Mouse (Mus musculus) thymus, postnatal 36 days (tissue): ENCODE results near the gene Pdzph1.

Experiments used
- DNase-seq, 2 experiments: peaks; one replicate each; pipeline ENCODE4 v3.0.0; 2022; ENCODE audit warnings: mixed read lengths in 2 of 2

Pdzph1 gene

DNA sequence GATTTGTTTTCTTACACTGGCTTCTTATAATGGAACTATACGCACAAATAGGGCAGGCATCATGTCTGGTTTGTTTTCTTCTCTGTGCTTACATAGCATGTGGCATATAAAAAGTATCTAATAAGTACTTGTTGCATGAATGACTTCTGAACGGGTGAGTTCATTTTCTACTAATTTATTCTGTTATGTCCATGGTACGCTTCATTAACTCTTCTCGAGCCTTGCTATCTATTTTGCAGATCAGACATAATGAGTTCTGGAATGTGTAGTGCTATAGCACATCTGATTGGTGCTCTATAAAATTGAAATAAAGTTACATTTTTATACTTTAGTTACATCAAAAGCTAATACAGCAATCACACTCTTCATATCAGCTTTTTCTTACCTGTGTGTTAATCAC lies 71.2 kb downstream of the Pdzph1 start:
- DNase-seq: no peak

DNA sequence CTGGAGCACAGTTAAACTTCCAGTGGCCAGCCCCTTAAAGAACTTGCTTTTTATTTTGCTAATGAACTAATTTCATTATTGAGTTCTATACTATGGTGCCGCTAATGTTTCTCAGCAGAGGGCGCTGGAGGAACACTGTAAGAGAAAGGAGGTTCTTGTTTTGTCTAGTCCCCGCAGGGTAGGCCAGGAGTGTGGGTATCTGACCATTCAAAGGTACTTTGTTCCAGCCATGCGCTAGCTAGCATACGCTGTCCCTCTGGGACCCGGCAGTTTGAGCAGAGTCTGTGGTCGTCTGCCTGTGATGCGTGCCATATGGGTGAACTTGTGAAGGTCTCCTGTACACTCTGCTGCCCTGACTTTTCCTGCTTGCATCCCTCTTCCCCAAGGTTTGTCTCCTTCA lies 72.1 kb downstream of the Pdzph1 start:
- no peak for DNase-seq

DNA sequence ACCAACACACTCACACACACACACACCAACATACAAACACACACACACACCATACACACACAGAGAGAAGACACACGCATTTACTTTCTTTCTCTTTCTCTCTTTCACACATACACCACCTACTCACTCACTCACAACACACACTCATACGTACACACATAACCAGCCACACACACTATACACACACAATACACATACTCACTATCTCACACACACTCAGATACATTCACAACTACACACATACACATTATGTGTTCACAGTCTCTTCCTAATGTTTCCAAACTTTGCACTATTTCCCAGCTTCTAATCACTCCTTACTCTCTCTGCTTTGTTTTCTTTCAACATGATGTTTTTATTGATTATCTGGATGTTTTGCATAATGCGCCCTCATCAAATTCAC lies 72.6 kb downstream of the Pdzph1 start:
- DNase-seq: no peak

DNA sequence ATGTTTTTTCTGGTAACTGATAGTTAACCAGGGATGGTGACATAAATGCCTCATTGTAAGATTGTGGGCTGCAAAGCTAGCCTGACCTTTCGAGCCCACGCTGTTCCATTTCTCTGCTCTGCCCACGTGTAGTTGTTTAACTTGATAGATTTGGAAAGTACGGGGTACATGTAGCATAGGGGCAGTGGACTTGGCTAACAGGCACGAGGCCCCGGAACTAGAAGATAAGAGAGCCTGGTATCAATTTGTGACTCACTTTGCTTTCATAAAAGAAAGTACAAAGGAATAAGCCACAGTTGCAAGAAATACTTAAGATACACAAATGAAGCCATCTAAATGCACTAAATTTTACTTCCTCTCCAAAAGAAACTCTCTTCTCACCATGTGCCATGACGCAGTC lies 79.6 kb downstream of the Pdzph1 start:
- DNase-seq: no peak

- peak in 1 of 2 experiments; percentile 4 for DNase-seq
These were observed 82.0 kb downstream of the Pdzph1 start for GRCm38 (mm10) chr17:58909061-58909661.

- DNase-seq: no peak
These were observed 85.2 kb downstream of the Pdzph1 start for GRCm38 (mm10) chr17:58906001-58906400.

GRCm38 (mm10) chr17:58891488-58892210 lies 99.5 kb downstream of the Pdzph1 start:
- no peak for DNase-seq

GRCm38 (mm10) chr17:58889905-58890645 lies 101.1 kb downstream of the Pdzph1 start:
- no peak for DNase-seq

DNA sequence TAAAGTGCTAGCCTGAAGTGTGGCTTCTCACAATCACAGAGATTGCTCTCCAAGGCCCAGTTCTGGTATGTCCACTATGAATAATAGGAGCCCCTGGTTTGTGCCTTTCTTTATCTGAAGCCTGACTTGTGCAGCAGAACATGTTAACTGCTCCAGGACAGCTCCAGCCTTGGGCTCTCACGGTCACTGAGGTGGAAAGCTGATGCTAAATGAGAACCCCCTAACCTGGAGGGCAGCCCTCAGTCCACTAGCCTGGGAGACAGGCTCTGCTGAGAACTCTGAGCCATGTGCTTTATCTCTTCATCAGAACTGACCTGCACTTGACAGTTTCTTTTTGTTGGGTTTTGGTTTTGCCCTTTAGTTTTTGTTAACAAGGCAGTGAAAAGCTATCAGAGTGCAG lies 106.8 kb downstream of the Pdzph1 start:
- DNase-seq: no peak

- no peak for DNase-seq
These were observed 117.8 kb downstream of the Pdzph1 start for GRCm38 (mm10) chr17:58873356-58873755.

GRCm38 (mm10) chr17:58870795-58871194 lies 120.4 kb downstream of the Pdzph1 start:
- DNase-seq: no peak
